Mouse (Mus musculus) MEL (cell line): Measurements from ENCODE around the gene Klhl42. TPM values are rescaled to one million over a fixed set of nuclear protein-coding genes. Genes with fewer than 3 reads are reported as not detected.

Source experiments
- DNase-seq: peaks from one replicate; pipeline ENCODE4 v3.0.0; 2011; ENCODE audit warnings: low read depth, low spot score
- H3K27ac ChIP-seq: 2 replicates; pipeline ENCODE4 v1.5.1; 2012; ENCODE audit warnings: low read depth, mild to moderate bottlenecking, control low read depth, low read length, moderate library complexity; ENCODE audit not compliant: control insufficient read depth
- H3K27me3 ChIP-seq, 2 experiments: fragments of 150-350 bp in 1 of 2; sonication (generic) in 1 of 2; 2 replicates each; pipeline ENCODE4 v1.6.1; 2012; ENCODE audit warnings: low read length in 2 of 2, mild to moderate bottlenecking in 2 of 2, improper control_type of control experiment in 1 of 2, moderate library complexity in 1 of 2; ENCODE audit not compliant: insufficient read depth in 2 of 2, control insufficient read depth in 1 of 2
- H3K36me3 ChIP-seq, 2 experiments: 2 replicates each; pipeline ENCODE4 v1.6.1; 2012 to 2014; ENCODE audit warnings: low read length in 2 of 2, improper control_type of control experiment in 1 of 2, inconsistent platforms in 1 of 2, mild to moderate bottlenecking in 1 of 2; ENCODE audit not compliant: insufficient read depth in 2 of 2, control insufficient read depth in 1 of 2
- H3K4me1 ChIP-seq, 2 experiments: fragments of 150-350 bp in 1 of 2; sonication (generic) in 1 of 2; 2 replicates each; pipeline ENCODE4 v1.6.1; 2012; ENCODE audit warnings: low read length in 2 of 2, improper control_type of control experiment in 1 of 2, mild to moderate bottlenecking in 1 of 2; ENCODE audit not compliant: insufficient read depth in 2 of 2, control insufficient read depth in 1 of 2
- H3K4me3 ChIP-seq, 2 experiments: fragments of 150-350 bp in 1 of 2; sonication (generic) in 1 of 2; 2 replicates each; pipeline ENCODE4 v1.5.1; 2012; ENCODE audit warnings: low read depth in 2 of 2, low read length in 2 of 2, mild to moderate bottlenecking in 2 of 2, moderate library complexity in 2 of 2, control low read depth in 1 of 2, improper control_type of control experiment in 1 of 2; ENCODE audit not compliant: control insufficient read depth in 1 of 2, insufficient read depth in 1 of 2
- H3K79me2 ChIP-seq: 2 replicates; pipeline ENCODE4 v1.6.1; 2012; ENCODE audit warnings: mild to moderate bottlenecking, low read length, moderate library complexity; ENCODE audit not compliant: control insufficient read depth, poor library complexity, insufficient read depth
- H3K9ac ChIP-seq: 2 replicates; pipeline ENCODE4 v1.6.1; 2012; ENCODE audit warnings: low read depth, mild to moderate bottlenecking, control low read depth, low read length, moderate library complexity; ENCODE audit not compliant: control insufficient read depth, poor library complexity, severe bottlenecking
- H3K9me3 ChIP-seq: fragments of 150-350 bp; sonication (generic); replicated peaks from 2 replicates; pipeline ENCODE4 v1.6.1; 2012; ENCODE audit warnings: mild to moderate bottlenecking, low read length, improper control_type of control experiment, moderate library complexity; ENCODE audit not compliant: insufficient read depth
- CHD1 ChIP-seq: IDR thresholded peaks from 2 replicates; pipeline ENCODE4 v1.6.1; 2012; ENCODE audit warnings: low read depth, mild to moderate bottlenecking, inconsistent platforms, low read length, improper control_type of control experiment
- CHD2 ChIP-seq: IDR thresholded peaks from 2 replicates; pipeline ENCODE4 v1.6.1; 2011; ENCODE audit warnings: low read length, improper control_type of control experiment
- CTCF ChIP-seq, 3 experiments: IDR thresholded peaks in 2 of 3; conservative IDR thresholded peaks in 1 of 3; 2 replicates each; pipeline ENCODE4 v1.5.1; 2011 to 2012; ENCODE audit warnings: low read length in 3 of 3, low read depth in 2 of 3, mild to moderate bottlenecking in 2 of 3, improper control_type of control experiment in 1 of 3, inconsistent platforms in 1 of 3, mixed read lengths in 1 of 3, moderate library complexity in 1 of 3; ENCODE audit not compliant: control insufficient read depth in 1 of 3, insufficient read depth in 1 of 3, poor library complexity in 1 of 3, severe bottlenecking in 1 of 3
- E2F4 ChIP-seq: IDR thresholded peaks from 2 replicates; pipeline ENCODE4 v1.6.1; 2011; ENCODE audit warnings: low read depth, low read length, improper control_type of control experiment, borderline replicate concordance
- ELF1 ChIP-seq: IDR thresholded peaks from 2 replicates; pipeline ENCODE4 v1.6.1; 2014; ENCODE audit warnings: low read depth, mild to moderate bottlenecking, inconsistent platforms, low read length, improper control_type of control experiment, moderate library complexity
- JUND ChIP-seq: IDR thresholded peaks from 2 replicates; pipeline ENCODE4 v1.6.1; 2011; ENCODE audit warnings: low read depth, mild to moderate bottlenecking, improper control_type of control experiment, low read length
- KAT2A ChIP-seq: conservative IDR thresholded peaks from 2 replicates; pipeline ENCODE4 v1.6.1; 2012; ENCODE audit warnings: low read depth, low read length, improper control_type of control experiment, inconsistent platforms
- MAFK ChIP-seq: IDR thresholded peaks from 2 replicates; pipeline ENCODE4 v1.6.1; 2011; ENCODE audit warnings: low read depth, mild to moderate bottlenecking, low read length, improper control_type of control experiment, borderline replicate concordance
- MAX ChIP-seq: IDR thresholded peaks from 2 replicates; pipeline ENCODE4 v1.6.1; 2011; ENCODE audit warnings: low read length, improper control_type of control experiment
- MEF2A ChIP-seq: IDR thresholded peaks from 2 replicates; pipeline ENCODE4 v1.6.1; 2014; ENCODE audit warnings: low read depth, mild to moderate bottlenecking, inconsistent platforms, low read length, improper control_type of control experiment; ENCODE audit not compliant: poor library complexity, insufficient replicate concordance, severe bottlenecking; ENCODE audit errors: extremely low read depth
- MXI1 ChIP-seq: IDR thresholded peaks from 2 replicates; pipeline ENCODE4 v1.6.1; 2011; ENCODE audit warnings: mild to moderate bottlenecking, low read depth, low read length, improper control_type of control experiment
- POLR2AphosphoS5 ChIP-seq: IDR thresholded peaks from 2 replicates; pipeline ENCODE4 v1.6.1; 2012; ENCODE audit warnings: low read depth, borderline replicate concordance, mild to moderate bottlenecking, inconsistent platforms, low read length, moderate library complexity, mixed read lengths
- SMC3 ChIP-seq: IDR thresholded peaks from 2 replicates; pipeline ENCODE4 v1.6.1; 2011; ENCODE audit warnings: low read depth, low read length, improper control_type of control experiment
- TAL1 ChIP-seq: IDR thresholded peaks from 2 replicates; pipeline ENCODE4 v1.6.1; 2012; ENCODE audit warnings: mild to moderate bottlenecking, inconsistent platforms, low read length, moderate library complexity, mixed read lengths
- TBP ChIP-seq: IDR thresholded peaks from 2 replicates; pipeline ENCODE4 v1.8.0; 2011; ENCODE audit warnings: low read depth, low read length, improper control_type of control experiment
- TCF12 ChIP-seq: IDR thresholded peaks from 2 replicates; pipeline ENCODE4 v1.6.1; 2014; ENCODE audit warnings: low read depth, mild to moderate bottlenecking, inconsistent platforms, low read length, improper control_type of control experiment, moderate library complexity
- USF2 ChIP-seq, 2 experiments: IDR thresholded peaks; 2 replicates each; pipeline ENCODE4 v1.6.1; 2011 to 2012; ENCODE audit warnings: improper control_type of control experiment in 2 of 2, low read length in 2 of 2, borderline replicate concordance in 1 of 2, inconsistent platforms in 1 of 2, low read depth in 1 of 2, mild to moderate bottlenecking in 1 of 2; ENCODE audit not compliant: insufficient read depth in 1 of 2
- ZC3H11A ChIP-seq: IDR thresholded peaks from 2 replicates; pipeline ENCODE4 v1.6.1; 2012; ENCODE audit warnings: low read depth, mild to moderate bottlenecking, inconsistent platforms, low read length, improper control_type of control experiment
- ZMIZ1 ChIP-seq: IDR thresholded peaks from 2 replicates; pipeline ENCODE4 v1.6.1; 2012; ENCODE audit warnings: low read depth, mild to moderate bottlenecking, inconsistent platforms, low read length, improper control_type of control experiment, moderate library complexity
- ZNF384 ChIP-seq: IDR thresholded peaks from 2 replicates; pipeline ENCODE4 v1.6.1; 2012; ENCODE audit warnings: low read depth, mild to moderate bottlenecking, inconsistent platforms, low read length, improper control_type of control experiment
- polyA plus RNA-seq, 2 experiments: library from polyadenylated mRNA; stranded (reverse) in 1 of 2; unstranded in 1 of 2; fragments of >175 nt in 1 of 2; fragments of >200 nt in 1 of 2; gene quantifications; 2 replicates each; pipeline versions ENCODE4 v1.2.1 to v1.2.4; 2012; ENCODE audit warnings: low replicate concordance in 2 of 2, low read depth in 1 of 2; ENCODE audit not compliant: insufficient read length in 2 of 2, insufficient read depth in 1 of 2, missing spikeins in 1 of 2
- total RNA-seq: library from RNA; depleted of rRNA; stranded (reverse); fragments of 300-350 nt; gene quantifications from 2 replicates; pipeline ENCODE4 v1.2.3, GENCODE M21; 2012

Klhl42 gene
- total and polyA plus RNA-seq, 3 experiments, result 8.2 to 10.9 TPM; not detected in 1

DNA sequence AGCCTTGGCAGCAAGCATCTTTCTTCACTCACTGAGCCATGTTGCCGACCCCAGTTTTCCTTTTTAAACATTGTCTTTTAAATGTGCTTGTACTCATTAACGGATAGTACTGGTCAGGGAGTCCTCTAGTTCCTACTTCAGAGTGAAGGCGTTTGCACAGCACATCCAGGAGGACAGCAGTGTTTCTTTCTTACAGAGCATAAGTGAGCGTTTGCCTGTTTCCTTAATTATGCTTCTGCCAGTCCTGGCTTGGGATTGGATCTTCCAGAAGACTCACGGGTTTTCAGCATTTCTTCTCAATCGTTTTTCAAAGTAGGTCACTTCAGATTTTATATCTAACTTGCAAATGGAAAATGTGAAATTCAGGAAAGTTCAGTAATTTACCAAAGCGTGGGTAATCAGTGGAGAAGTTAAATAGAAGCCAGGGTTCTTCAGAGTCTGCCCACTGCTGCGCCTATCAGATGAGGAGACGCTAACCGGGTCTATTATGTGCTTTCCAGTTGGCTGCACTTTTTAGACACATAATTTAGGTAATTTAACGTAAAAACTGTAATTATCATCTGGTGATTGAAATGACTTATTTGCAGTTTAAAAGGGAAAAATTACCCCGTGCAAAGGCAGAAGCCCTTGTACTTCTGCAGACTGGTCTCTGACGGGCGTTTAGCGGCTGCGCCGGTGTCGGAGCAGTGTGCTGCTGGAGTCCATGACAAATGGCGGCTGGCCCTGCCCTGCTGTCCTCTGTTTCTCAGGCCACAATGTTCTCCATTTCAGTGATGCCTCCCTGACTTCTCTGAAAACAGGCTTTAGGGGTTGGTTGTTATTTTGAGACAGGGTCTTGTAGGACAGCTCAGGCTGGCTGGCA is 37.2 kb upstream of the Klhl42 start:
- DNase-seq, result no peak
- TF ChIP-seq MAFK (no peak), MXI1 (no peak), TBP (no peak), ZC3H11A (no peak), MAX (no peak), JUND (no peak), POLR2AphosphoS5 (no peak), CHD1 (no peak), ZNF384 (no peak), TCF12 (no peak), KAT2A (no peak), TAL1 (no peak), CHD2 (no peak), USF2 (IDR thresholded peaks at IDR 0.05; ENCODE audit: borderline replicate concordance in 1 of 2, insufficient read depth in 1 of 2, low read depth in 1 of 2, low read length in 2 of 2) (no peak), SMC3 (no peak), E2F4 (no peak), ZMIZ1 (no peak), CTCF (IDR thresholded peaks at IDR 0.05 in 2 of 3, conservative IDR thresholded peaks at IDR 0.05 in 1 of 3; ENCODE audit: control insufficient read depth in 1 of 3, insufficient read depth in 1 of 3, low read depth in 2 of 3, low read length in 3 of 3, poor library complexity in 1 of 3, severe bottlenecking in 1 of 3) (no peak), ELF1 (no peak), MEF2A (no peak)

More for the DNA sequence above, 37.2 kb upstream of the Klhl42 start:
- no peak overlapping the region for H3K27ac ChIP-seq
- H3K9ac ChIP-seq, result no peak overlapping the region
- no peaks in the 10 kb centered on the region for H3K9me3 ChIP-seq
- no peaks in the 10 kb centered on the region for H3K27me3 ChIP-seq
- peaks cover 0 to 26% of the 10 kb centered on the region in 2 experiments; a peak in 2 of 4 replicates for H3K36me3 ChIP-seq
- no peaks in the 10 kb centered on the region for H3K79me2 ChIP-seq
- H3K4me3 ChIP-seq, result no peak overlapping the region
- no peaks in the 10 kb centered on the region for H3K4me1 ChIP-seq
